Mouse (Mus musculus) midbrain, embryonic 14.5 days (tissue): ENCODE results near the gene Hnrnpk. TPM values are rescaled to one million over a fixed set of nuclear protein-coding genes. Genes with fewer than 3 reads are reported as not detected.
"Not testable (repeated sequence)": the region's sequence is repeated elsewhere in the genome, so short reads cannot be mapped to it uniquely, and the experiment has no call there.

Experiments used
- ATAC-seq: fragments of 200-750 bp; cut with Nextera tagmentation; 2 replicates; pipeline ENCODE4 v1.8.0; 2017; ENCODE audit warnings: moderate number of reproducible peaks, moderate library complexity; ENCODE audit not compliant: low FRiP score, low TSS enrichment
- DNase-seq: peaks from one replicate; pipeline ENCODE4 v3.0.0-alpha.2; 2015
- H3K27ac ChIP-seq: fragments of 300-500 bp; sonication (generic); replicated peaks from 2 replicates; pipeline ENCODE4 v1.5.1; 2014; ENCODE audit warnings: mild to moderate bottlenecking, low read depth, low read length, moderate library complexity
- H3K27me3 ChIP-seq: fragments of 300-500 bp; sonication (generic); 2 replicates; pipeline ENCODE4 v1.6.1; 2014; ENCODE audit warnings: low read length, control low read depth, mixed read lengths; ENCODE audit not compliant: control insufficient read depth, insufficient read depth
- H3K36me3 ChIP-seq: fragments of 300-500 bp; sonication (generic); 2 replicates; pipeline ENCODE4 v1.6.1; 2014; ENCODE audit warnings: low read length, control low read depth; ENCODE audit not compliant: control insufficient read depth, insufficient read depth
- H3K4me1 ChIP-seq: fragments of 300-500 bp; sonication (generic); 2 replicates; pipeline ENCODE4 v1.6.1; 2014; ENCODE audit warnings: mild to moderate bottlenecking, antibody characterized with exemption, low read length, control low read depth; ENCODE audit not compliant: control insufficient read depth, insufficient read depth
- H3K4me2 ChIP-seq: fragments of 300-500 bp; sonication (generic); 2 replicates; pipeline ENCODE4 v1.6.1; 2014; ENCODE audit warnings: mild to moderate bottlenecking, low read length, moderate library complexity
- H3K4me3 ChIP-seq: fragments of 300-500 bp; sonication (generic); replicated peaks from 2 replicates; pipeline ENCODE4 v1.5.1; 2014; ENCODE audit warnings: low read depth, low read length
- H3K9ac ChIP-seq: fragments of 300-500 bp; sonication (generic); replicated peaks from 2 replicates; pipeline ENCODE4 v1.6.1; 2014; ENCODE audit warnings: mild to moderate bottlenecking, low read length, moderate library complexity
- H3K9me3 ChIP-seq: fragments of 300-500 bp; sonication (generic); 2 replicates; pipeline ENCODE4 v1.6.1; 2016; ENCODE audit warnings: low read length, control low read depth, mixed read lengths; ENCODE audit not compliant: control insufficient read depth
- WGBS: fragments of 180-500 bp; shearing (Covaris S2); extraction: QIAGEN DNeasy Blood & Tissue Kit; methylation state at CpG from one replicate; pipeline ENCODE4 v1.1.7; 2014; 5-methylcytosine and 5-hydroxymethylcytosine counted together
- polyA plus RNA-seq: library from polyadenylated mRNA; unstranded; fragments of >200 nt; fragmentation: Nextera tagmentation; extraction: Ambion mirVana; gene quantifications from 2 replicates; pipeline ENCODE4 v1.2.1, GENCODE M21; 2014

The Hnrnpk gene
- polyA plus RNA-seq, result 1,214 and 1,754 TPM in 2 replicates

DNA sequence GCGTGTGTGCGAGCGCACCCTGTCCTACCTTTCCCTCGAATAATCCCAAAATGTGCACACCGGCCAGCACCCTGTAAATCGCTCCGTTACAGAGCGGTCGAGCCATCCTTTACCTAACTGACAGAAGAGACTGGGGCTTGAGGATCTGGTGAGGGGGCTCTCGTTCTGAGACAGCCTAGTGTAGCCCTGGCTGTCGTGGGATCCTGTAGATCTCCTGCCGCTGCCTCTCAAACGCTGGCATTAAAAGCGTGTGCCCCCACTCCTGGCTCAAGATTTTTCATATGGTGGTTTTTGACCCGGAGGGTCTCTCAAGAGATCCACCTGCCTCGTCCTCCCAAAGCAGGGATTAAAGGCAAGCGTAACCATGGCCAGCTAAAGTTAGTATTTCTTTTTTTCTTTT is at the start of gene Hnrnpk:
Gene Hnrnpk, minus strand, starts transcription at position 101 of the 400 bp plus-strand sequence.
- 5% methylated on average over 17 of the region's 17 CpGs for WGBS
- peak within 1 kb of the TSS; percentile 100 for H3K9ac ChIP-seq
- ATAC-seq, result not testable (repeated sequence)

DNA sequence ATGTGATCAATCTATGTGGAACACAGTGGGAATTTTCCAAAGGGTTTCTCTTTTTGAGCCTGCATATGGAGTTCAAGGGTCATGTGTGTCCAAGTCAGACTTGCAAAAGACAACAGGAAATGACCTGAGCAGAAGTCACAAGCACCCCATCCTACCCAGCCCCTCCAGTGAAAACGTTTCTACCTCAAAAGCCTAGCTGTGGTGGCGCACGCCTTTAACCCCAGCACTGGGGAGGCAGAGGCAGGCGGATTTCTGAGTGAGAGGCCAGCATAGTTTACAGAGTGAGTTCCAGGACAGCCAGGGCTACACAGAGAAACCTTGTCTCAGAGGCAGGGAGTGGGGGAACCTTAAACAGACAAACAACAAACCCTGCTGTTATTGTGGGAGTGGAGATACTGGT is 49.1 kb upstream of the Hnrnpk start:
- H3K27ac ChIP-seq, result no peak overlapping the region
- H3K9ac ChIP-seq, result no peak overlapping the region
- H3K9me3 ChIP-seq, result no peaks in the 10 kb centered on the region
- H3K4me1 ChIP-seq, result 0 out of 2 replicates have a peak, but pooled peaks cover 15% of the 10 kb centered on the region
- ATAC-seq, result no peak
- peaks cover 29% of the 10 kb centered on the region for H3K27me3 ChIP-seq
- 72% methylated on average over 4 of the region's 4 CpGs for WGBS
- H3K4me3 ChIP-seq, result no peak overlapping the region
- no peaks in the 10 kb centered on the region for H3K36me3 ChIP-seq
- H3K4me2 ChIP-seq, result no peak overlapping the region
- no peak for DNase-seq

More for the DNA sequence above, at the start of gene Hnrnpk:
- Histone ChIP-seq H3K27ac (peak within 1 kb of the TSS; percentile 100), H3K4me3 (peak within 1 kb of the TSS; percentile 100), H3K4me2 (peak within 1 kb of the TSS; percentile 51)
- not testable (repeated sequence) for H3K27me3 ChIP-seq, H3K9me3 ChIP-seq, H3K36me3 ChIP-seq, H3K4me1 ChIP-seq
- DNase-seq, result peak; percentile 34

DNA sequence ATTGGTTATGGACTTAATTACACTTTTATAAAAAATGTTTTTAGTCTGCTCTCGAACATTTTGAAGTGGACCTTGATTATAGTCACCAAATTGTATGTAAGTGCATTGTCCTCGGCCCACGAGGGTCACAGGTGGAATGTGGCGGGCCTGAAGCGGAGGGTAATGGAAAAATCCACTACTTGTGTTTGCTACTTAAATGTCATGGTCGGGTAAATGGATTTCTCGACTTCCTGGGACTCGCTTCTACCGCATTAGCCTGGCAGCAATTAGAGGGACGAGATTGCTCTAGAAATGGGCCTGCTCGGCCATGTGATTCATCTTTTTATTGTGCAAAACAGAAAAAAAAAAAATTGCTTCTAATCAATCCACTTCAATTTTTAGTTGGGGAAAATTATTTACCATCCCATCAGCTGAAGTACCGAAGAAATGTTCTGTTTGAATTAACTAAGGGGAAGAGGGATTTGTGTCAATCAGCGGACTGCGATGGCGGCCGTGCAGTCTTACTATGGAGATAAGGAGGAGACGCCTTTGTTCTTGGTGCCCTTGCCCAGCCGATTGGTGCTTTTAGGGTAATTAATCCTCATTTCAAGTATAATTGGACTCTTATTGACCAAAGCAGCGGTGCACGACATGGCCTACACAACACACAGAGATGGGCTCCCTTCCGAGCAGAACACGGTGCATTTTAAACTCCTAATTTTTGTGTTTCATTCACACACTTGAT is 47.5 kb upstream of the Hnrnpk start:
- Histone ChIP-seq H3K27me3 (peaks cover 29% of the 10 kb centered on the region), H3K4me1 (0 out of 2 replicates have a peak, but pooled peaks cover 15% of the 10 kb centered on the region), H3K4me2 (0 out of 2 replicates have a peak overlapping the region, but pooled peaks have one; percentile 11), H3K9me3 (no peaks in the 10 kb centered on the region), H3K4me3 (no peak overlapping the region), H3K27ac (no peak overlapping the region), H3K36me3 (no peaks in the 10 kb centered on the region), H3K9ac (no peak overlapping the region)
- ATAC-seq, result no peak
- DNase-seq, result peak; percentile 50
- WGBS, result 31% methylated on average over 22 of the region's 22 CpGs

DNA sequence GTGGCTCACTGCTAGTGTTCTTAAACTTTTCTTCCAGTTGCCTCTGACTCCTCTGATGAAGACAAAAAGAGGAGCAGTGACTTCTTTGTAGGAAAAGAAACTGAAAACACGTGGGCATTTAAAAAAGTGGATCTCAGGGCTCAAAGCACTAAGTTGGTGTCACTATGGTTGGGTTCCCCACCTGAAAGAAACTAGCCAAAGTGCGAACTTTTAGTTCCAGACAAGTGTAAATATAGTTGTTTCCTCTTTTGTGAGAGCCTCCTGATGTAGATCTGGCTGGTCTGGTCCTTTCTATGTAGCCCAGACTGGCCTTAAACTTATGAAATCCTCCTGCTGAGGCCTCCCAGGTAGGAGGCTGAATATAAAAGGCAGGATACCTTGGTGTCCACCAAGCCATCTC is 43.4 kb upstream of the Hnrnpk start:
- no peak overlapping the region for H3K9ac ChIP-seq
- no peaks in the 10 kb centered on the region for H3K9me3 ChIP-seq
- H3K4me1 ChIP-seq, result 0 out of 2 replicates have a peak, but pooled peaks cover 11% of the 10 kb centered on the region
- DNase-seq, result no peak
- no peak overlapping the region for H3K4me2 ChIP-seq
- 76% methylated on average over 2 of the region's 2 CpGs for WGBS
- H3K27me3 ChIP-seq, result no peaks in the 10 kb centered on the region
- no peaks in the 10 kb centered on the region for H3K36me3 ChIP-seq
- no peak overlapping the region for H3K27ac ChIP-seq
- H3K4me3 ChIP-seq, result no peak overlapping the region
- no peak for ATAC-seq

DNA sequence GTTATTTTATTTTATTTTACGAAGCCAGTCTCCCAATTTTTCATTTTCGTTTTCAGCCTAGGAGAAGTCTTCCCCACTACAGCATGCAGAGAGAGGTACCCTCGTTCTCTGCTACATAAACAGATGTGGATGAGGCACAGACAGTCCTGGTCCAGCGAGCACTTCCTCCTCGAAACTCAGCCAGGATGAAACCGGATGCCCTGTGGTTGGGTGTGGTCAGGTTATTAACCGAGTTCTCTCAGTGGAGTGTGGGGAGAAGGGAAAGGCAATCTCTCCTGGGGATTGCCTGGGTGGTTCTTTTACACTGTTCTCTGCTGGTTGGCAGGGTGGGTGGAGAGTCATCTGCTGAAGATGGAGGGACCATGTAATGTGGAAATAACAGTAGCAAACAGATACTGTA is 40.6 kb upstream of the Hnrnpk start:
- Histone ChIP-seq H3K27me3 (no peaks in the 10 kb centered on the region), H3K9me3 (no peaks in the 10 kb centered on the region), H3K27ac (no peak overlapping the region), H3K4me1 (no peaks in the 10 kb centered on the region), H3K4me3 (no peak overlapping the region), H3K4me2 (no peak overlapping the region), H3K9ac (no peak overlapping the region), H3K36me3 (no peaks in the 10 kb centered on the region)
- 68% methylated on average over 7 of the region's 7 CpGs for WGBS
- no peak for DNase-seq
- no peak for ATAC-seq

DNA sequence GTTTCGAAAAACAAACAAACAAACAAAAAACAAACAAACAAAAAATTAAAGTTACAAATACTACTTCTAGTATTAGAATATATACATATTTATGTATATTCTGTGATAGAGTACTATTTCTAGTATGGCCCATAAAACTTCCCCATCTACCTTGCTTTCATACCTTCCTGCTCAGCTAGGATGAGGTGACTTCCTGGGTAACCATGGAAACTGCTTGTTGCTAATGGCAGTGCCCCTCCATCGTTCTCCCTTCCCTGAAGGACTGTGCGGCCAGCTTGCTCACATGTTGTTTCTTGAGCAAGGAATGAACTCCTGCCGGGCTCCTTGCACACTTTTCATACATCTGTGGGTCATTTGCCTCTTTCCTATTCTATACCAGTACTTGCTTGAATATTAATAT is 40.2 kb upstream of the Hnrnpk start:
- no peak overlapping the region for H3K4me3 ChIP-seq
- 59% methylated on average over 4 of the region's 4 CpGs for WGBS
- no peak for ATAC-seq
- no peaks in the 10 kb centered on the region for H3K4me1 ChIP-seq
- no peaks in the 10 kb centered on the region for H3K36me3 ChIP-seq
- no peaks in the 10 kb centered on the region for H3K9me3 ChIP-seq
- peak; percentile 45 for DNase-seq
- no peaks in the 10 kb centered on the region for H3K27me3 ChIP-seq
- H3K9ac ChIP-seq, result no peak overlapping the region
- H3K27ac ChIP-seq, result no peak overlapping the region
- no peak overlapping the region for H3K4me2 ChIP-seq

DNA sequence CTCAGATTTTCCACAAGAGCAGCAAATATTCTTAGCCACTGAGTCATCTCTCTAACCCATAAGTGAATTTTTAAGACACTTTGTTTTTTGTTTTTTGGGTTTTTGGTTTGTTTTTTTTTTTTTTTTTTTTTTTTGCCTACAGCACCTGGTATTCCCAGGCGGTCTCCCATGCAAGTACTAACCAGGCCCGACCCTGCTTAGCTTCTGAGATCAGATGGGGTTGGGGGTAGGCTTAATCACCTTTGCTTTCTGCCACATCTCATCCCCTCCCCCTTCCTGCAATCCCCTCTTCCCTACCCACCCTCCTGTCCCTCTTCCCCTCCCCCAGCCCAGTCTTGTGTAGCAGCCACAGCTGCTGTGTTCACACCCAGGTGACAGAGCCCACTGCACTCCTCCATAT is 36.6 kb upstream of the Hnrnpk start:
- Histone ChIP-seq H3K36me3 (no peaks in the 10 kb centered on the region), H3K4me1 (no peaks in the 10 kb centered on the region), H3K27ac (no peak overlapping the region), H3K9ac (no peak overlapping the region), H3K9me3 (no peaks in the 10 kb centered on the region), H3K27me3 (no peaks in the 10 kb centered on the region), H3K4me2 (no peak overlapping the region), H3K4me3 (no peak overlapping the region)
- ATAC-seq (no peak), DNase-seq (no peak)
- 58% methylated on average over 2 of the region's 2 CpGs for WGBS

DNA sequence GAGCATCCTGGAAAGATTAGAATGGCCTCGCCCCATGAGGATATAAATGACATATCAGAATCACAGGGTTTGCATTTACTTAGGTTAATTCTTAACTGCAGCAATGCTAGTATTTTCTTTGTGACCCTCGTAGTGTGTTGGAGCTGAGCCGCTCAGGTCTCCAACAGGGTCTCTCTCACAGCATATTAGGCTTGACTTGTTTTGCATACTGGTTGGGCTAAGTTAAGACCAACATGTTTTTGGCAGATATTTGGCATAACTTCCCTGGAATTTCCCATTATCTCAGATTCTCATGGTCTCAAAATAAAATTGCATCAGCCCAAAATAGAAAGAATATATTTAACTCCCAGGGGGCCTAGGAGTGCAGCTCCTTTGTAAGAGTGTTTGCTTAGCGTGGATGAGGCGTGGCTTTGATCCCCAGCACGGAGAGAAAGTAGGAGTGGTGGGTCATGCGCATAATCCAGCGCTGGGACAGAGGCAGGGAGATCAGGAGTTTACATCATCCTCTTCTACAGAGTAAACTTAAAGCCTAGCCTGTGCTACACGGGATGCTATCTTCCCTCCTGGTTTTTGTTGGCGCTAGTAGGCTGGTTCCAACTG is 20.0 kb upstream of the Hnrnpk start:
- no peak for DNase-seq
- ATAC-seq, result no peak
- 64% methylated on average over 10 of the region's 10 CpGs for WGBS

DNA sequence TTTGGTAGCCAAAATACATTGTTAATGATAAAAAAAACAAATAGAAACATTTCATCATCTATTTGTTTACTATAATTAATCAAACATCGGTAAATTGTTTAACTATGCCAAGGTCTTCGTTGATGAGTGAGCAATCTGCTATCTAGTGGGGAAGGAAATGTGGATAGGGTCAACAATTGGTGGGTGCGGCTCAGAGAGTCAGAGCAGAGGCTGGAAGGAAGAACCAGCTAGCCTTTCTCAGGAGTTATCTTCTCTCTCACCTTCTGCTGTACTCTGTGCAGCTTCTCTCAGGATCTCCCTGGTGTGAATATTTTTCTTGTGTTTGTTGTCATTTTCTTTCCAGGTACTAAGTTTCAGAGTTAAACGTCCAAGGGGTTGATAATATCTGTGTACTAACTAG is 19.1 kb upstream of the Hnrnpk start:
- H3K36me3 ChIP-seq, result no peaks in the 10 kb centered on the region
- no peak overlapping the region for H3K9ac ChIP-seq
- H3K4me3 ChIP-seq, result no peak overlapping the region
- H3K27ac ChIP-seq, result no peak overlapping the region
- H3K4me1 ChIP-seq, result no peaks in the 10 kb centered on the region
- no peak for DNase-seq
- WGBS, result 93% methylated on average over 4 of the region's 4 CpGs
- no peak for ATAC-seq
- no peak overlapping the region for H3K4me2 ChIP-seq
- H3K27me3 ChIP-seq, result no peaks in the 10 kb centered on the region
- no peaks in the 10 kb centered on the region for H3K9me3 ChIP-seq

More for the DNA sequence above, 20.0 kb upstream of the Hnrnpk start:
- Histone ChIP-seq H3K27ac (no peak overlapping the region), H3K4me3 (no peak overlapping the region), H3K4me2 (no peak overlapping the region), H3K27me3 (no peaks in the 10 kb centered on the region), H3K9ac (no peak overlapping the region), H3K36me3 (no peaks in the 10 kb centered on the region), H3K9me3 (no peaks in the 10 kb centered on the region), H3K4me1 (no peaks in the 10 kb centered on the region)
